Mouse (Mus musculus): Measurements from ENCODE around the gene BC003965.
"Not testable (repeated sequence)": the region's sequence is repeated elsewhere in the genome, so short reads cannot be mapped to it uniquely, and the experiment has no call there.

Gene BC003965

GRCm38 (mm10) chr17:25219492-25220295 is 35.3 kb downstream of the BC003965 start:
- DNase-seq (ENCODE audit: low read depth) = no peak

DNA sequence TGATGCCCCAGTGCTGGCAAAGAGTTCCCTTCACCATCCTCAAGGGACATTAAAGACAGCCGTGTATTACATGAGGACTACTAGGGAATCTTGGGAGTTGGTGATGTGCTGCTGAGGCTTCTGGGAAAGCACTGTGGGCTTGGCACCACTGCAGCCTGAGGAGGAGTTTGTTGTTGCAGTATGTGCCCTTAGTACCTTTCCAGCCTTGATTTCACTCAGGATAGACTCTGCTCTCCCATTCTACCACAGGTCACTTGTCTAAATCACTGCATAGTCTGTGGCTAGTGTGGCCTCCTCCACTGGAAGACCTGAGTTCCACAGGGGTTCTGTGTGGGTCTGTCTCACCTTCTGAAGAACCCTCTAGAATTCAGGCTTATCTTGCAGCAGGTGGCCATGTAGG is 36.4 kb downstream of the BC003965 start:
- no peak for DNase-seq (ENCODE audit: low read depth)

- no peak for DNase-seq (ENCODE audit: low read depth)
Measured at GRCm38 (mm10) chr17:25221821-25222503, 37.6 kb downstream of the BC003965 start.

- not testable (repeated sequence) for DNase-seq (ENCODE audit: low read depth)
Measured at GRCm38 (mm10) chr17:25222504-25222940, 38.2 kb downstream of the BC003965 start.

- no peak for DNase-seq (ENCODE audit: low read depth)
Measured at GRCm38 (mm10) chr17:25222951-25223601, 38.7 kb downstream of the BC003965 start.

- no peak for DNase-seq (ENCODE audit: low read depth)
Measured at GRCm38 (mm10) chr17:25224586-25225222, 40.4 kb downstream of the BC003965 start.

GRCm38 (mm10) chr17:25225659-25226058 is 41.3 kb downstream of the BC003965 start:
- no peak for DNase-seq (ENCODE audit: low read depth)

DNA sequence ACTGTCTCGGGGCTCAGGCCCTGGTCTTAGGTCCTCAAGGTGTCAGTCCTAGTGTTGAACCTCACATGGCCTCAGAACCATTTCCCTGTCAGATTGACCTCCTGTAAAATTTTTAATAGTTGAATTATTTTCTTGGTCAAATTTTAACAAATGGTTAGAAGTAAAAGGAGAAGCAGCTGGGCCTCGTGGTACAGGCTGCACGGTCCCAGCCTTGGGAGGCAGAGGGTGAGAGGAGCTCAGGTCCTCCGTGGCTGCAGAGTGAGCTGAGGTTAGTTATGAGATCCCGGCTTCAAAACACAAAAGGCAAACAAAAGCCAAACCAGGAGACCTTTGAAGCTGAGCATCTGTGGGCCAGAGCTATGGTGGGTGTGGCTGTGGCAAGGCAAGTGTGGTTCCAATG is 43.6 kb downstream of the BC003965 start:
- no peak for DNase-seq (ENCODE audit: low read depth)

GRCm38 (mm10) chr17:25230014-25230655 is 45.8 kb downstream of the BC003965 start:
- not testable (repeated sequence) for DNase-seq (ENCODE audit: low read depth)

GRCm38 (mm10) chr17:25230700-25231099 is 46.3 kb downstream of the BC003965 start:
- no peak for DNase-seq (ENCODE audit: low read depth)

DNA sequence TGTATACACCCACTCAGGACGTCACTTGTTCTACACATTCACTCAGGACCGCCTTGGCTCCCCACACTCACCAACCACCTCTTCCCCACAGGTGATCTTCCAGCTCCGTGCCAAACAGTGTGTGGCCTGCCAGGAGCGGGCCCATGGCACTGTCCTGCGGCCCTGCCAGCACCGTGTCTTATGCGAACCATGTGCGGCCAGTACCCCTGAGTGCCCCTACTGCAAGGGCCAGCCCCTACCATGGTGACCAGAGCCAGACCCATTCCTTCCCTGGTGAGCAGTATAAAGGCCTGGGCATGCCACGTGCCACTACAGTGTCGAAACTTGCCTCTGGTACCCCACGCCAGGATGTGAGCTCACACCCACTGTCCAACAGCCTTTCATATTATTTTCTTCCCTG is 47.3 kb downstream of the BC003965 start:
- not testable (repeated sequence) for DNase-seq (ENCODE audit: low read depth)

DNA sequence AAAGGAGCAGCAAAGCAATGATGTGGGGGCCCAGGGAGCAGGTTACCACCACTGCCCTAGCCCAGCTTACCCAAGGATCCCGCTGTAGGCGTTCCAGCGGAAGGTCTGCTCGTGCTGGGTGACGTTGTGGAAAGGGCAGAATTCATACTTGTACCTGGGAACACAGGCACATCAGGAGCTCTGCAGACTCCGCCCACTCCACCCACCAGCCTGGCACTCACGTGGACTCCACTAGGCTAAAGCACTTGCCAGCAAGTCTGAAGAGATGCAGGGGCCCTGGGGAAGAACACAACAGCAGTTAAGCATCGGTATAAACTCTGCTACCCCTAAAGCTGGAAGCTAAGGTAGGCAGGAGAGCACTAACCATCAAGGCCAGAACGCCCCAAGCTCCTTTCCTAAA is 51.3 kb downstream of the BC003965 start:
- DNase-seq (ENCODE audit: low read depth) = no peak

Measured in fibroblast of lung, adult 2 months (primary cell).